Mouse (Mus musculus): Measurements from ENCODE around the gene Stk11ip. TPM values are rescaled to one million over a fixed set of nuclear protein-coding genes. Genes with fewer than 3 reads are reported as not detected.

The Stk11ip gene
- total RNA-seq, 2 experiments from 2014 or later, result 14.2 to 15.2 TPM

DNA sequence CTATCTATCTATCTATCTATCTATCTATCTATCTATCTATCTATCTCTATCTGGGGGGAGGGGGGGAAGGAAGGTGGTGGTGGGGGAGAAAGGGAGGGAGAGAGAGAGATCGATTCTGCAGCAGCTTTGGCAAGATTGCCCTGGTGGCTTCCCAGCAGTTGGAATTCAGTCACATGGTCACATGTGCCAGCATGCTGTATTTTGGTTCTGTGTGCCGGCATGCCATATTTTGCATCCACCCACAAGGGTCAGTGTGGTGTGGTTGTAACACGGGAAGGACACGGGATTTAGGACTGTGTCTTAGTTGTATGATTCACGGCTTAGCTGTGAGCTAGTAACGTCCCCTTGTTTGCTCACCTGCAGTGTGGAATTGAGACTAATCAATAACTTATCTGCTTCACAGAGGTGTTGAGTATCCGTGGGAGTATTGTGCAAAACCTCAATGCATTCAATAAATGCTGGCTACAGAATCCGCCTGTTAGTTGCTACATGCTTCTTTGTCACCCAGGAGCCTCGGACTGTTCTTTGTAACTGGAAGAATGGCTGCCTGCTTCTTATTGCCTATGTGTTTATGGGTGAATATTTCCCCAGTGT lies 17.4 kb downstream of the Stk11ip start:
- no peak for DNase-seq (ENCODE audit: low spot score in 2 of 2)

DNA sequence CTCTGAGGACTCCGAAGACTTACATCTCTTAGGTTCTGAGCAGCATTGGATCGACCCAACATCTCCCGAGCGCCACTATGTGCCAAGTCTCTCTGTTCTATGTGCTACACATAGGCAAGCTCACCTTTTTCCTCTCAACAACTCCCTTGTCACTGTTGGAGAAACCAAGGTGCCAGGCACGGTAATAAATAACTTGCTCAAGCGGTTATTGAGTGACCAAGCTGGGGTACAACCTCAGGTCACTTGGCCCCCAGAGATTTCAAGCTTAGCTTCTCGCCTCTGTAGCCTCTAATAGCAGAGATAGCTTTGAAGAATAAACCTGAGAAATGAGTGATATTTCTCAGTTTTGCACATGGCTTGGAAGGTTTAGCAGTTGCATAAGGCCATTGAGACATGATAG lies 20.2 kb downstream of the Stk11ip start:
- no peak for DNase-seq (ENCODE audit: low spot score in 2 of 2)

DNA sequence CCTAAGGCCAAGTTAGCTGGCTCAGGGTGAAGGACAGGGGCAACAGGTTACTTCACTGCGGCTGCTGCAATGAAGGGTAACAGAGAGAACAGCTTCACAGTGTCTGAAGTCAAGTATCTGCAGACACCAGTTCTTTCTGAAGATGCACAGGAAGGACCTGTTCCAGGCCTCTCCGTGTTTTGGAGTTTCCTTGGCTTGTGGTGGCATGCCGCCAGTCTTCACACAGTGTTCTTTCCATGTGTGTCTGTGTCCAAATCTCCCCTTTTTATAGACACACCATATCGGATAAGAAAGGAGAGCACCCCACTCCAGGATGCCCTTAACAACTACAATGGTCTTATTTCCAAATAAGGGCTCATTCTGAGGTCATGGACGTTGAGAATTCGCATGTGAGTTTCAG lies 23.0 kb downstream of the Stk11ip start:
- no peak for DNase-seq (ENCODE audit: low spot score in 2 of 2)

DNA sequence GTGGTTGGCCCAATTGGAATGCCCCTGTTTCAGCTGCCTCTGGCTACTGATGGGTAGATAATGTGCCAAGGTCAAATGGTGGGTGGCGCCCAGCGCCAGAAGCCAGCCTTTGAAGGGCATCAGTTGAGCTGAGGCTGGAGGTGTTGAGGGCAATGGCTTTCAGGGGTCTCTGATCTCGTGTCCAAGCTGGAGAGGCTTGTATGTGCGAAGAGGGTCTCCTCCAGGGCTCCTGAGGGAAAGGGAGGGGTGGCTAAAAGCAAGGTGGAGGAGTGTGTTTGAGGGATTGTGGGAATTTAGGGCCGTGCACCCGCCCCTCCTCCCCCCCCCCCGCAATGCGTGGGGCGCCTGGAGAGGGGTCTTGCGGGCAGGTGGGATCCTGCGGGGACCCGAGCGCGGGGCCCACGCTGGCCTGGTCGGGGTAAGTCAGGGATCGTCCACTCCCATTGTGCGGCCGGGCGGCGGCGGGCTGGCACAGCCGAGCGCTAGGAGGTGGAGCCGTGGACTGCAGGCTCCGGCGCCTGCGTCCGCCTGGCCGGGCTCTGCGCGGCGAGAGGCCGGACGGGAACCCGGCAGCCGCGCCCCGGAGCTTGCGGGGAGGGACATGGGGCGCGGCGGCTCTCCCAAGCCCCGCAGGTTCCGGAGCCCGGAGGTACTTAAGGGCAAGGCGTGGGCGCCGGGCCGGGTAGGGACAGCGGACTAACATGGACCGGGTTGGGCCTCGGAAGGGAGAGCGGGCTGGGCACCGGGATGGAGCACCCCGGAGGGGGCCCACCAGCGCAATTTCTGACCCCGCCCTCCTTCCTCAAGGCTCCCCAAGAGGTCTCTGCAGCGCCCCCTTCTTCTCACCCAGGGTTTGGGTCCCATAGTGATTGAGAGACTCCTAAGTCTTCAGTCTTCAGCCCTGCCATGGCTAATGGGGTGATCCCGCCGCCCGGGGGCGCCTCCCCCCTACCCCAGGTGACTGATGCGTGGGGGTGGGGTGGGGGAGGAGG lies 24.9 kb downstream of the Stk11ip start, which contains the start of gene Slc4a3:
Slc4a3 (plus strand) TSS at position 302 of the 992 bp plus-strand sequence.
- DNase-seq (ENCODE audit: low spot score in 2 of 2), result peak; percentile 53 to 68

DNA sequence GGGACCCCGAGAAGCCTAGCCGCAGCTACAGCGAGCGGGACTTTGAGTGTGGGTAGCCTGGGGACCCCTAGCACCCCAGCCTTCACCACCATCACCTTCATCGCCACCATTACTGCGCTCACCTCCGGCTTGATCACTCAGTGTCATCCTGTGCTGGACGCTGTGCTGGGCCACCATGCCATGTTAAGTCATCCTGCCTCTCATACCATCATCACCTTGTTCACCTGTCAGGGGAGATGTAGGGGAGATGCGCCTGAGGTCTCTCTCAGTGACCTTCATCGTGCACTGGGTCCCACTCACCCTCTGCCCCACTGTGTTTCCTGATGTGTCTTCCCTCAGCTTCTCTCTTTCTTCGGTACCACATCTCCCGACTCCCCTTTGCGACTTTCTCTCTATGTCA lies 26.0 kb downstream of the Stk11ip start:
- DNase-seq (ENCODE audit: low spot score in 2 of 2), result no peak

GRCm38 (mm10) chr1:75548083-75548482 lies 26.8 kb downstream of the Stk11ip start:
- DNase-seq (ENCODE audit: low spot score in 2 of 2), result no peak

DNA sequence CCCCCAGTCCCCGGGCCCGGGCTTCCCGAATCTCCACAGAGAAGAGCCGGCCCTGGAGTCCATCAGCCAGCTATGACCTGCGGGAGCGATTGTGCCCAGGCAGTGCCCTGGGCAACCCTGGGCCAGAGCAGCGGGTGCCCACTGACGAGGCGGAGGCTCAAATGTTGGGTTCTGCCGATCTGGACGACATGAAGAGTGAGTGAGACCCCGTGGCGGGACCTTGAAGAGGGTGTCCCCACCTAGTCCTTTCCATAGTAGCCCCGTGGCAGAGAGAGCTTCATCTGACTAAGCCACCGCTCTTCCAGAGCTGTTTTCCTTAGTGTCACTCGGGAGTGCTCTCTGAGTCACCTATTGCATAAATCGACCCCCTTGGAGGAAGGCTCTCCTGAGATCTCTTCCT lies 27.5 kb downstream of the Stk11ip start:
- DNase-seq (ENCODE audit: low spot score in 2 of 2), result no peak

- no peak for DNase-seq (ENCODE audit: low spot score in 2 of 2)
Observed at GRCm38 (mm10) chr1:75549289-75550279, 28.3 kb downstream of the Stk11ip start.

- no peak for DNase-seq (ENCODE audit: low spot score in 2 of 2)
Observed at GRCm38 (mm10) chr1:75550586-75550985, 29.3 kb downstream of the Stk11ip start.

DNA sequence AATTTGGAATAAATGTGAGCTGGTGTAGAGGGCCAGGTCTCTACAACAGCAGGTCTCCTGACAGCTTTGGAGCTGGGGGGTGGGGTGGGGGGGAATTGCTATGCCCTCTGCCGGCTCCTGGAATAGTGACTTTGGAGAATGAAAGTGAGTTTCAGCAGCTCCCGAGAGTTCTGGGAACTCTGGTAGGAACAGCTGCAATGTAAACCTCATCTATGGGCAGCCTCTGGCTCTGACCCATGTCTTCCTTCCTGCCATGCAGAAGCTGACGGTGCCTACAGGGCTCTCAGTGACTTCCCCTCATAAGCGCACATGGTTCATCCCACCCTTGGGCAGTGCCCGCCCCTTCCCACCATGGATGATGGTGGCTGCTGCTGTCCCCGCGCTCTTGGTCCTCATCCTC lies 34.4 kb downstream of the Stk11ip start:
- no peak for DNase-seq (ENCODE audit: low spot score in 2 of 2)

DNA sequence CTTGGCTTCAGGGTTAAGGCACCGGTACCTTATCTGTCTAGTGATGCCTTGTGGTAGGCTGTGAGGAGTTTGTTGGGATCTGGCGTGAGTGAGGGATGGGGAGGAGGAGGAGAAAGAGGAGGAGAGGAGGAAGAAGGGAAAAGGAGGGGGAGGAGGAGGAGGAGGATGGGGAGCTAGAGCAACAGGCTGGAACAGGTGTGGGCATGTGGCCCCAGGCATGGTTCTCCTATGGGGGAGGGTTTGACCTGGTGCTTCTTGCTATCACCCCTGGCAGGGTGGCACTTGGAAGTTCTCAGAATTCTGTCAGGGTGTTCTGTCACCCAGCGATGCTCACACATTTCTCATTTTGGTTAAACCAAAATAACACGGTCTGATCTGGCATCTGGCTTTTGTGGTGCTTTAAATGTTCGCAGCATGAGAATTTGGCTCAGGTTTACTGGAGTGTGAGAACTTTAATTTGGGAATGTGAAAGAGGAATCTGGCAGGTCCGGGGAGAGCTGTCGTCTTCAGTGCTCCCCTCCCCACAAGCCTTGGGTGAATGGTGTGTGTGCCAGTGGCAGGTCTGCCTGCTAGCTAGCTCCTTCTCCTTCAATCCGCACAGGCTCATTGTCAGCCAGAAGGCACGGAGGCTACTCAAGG lies 34.9 kb downstream of the Stk11ip start:
- DNase-seq (ENCODE audit: low spot score in 2 of 2), result no peak

GRCm38 (mm10) chr1:75557041-75557440 lies 35.7 kb downstream of the Stk11ip start:
- DNase-seq (ENCODE audit: low spot score in 2 of 2), result no peak

- no peak for DNase-seq (ENCODE audit: low spot score in 2 of 2)
Observed at GRCm38 (mm10) chr1:75558388-75559178, 37.3 kb downstream of the Stk11ip start.

- peak; percentile 87 to 92 for DNase-seq (ENCODE audit: low spot score in 2 of 2)
Observed at GRCm38 (mm10) chr1:75559212-75559925, 38.0 kb downstream of the Stk11ip start.

- DNase-seq (ENCODE audit: low spot score in 2 of 2), result no peak
Observed at GRCm38 (mm10) chr1:75560206-75560913, 39.0 kb downstream of the Stk11ip start.

GRCm38 (mm10) chr1:75561221-75561897 lies 40.0 kb downstream of the Stk11ip start:
- no peak for DNase-seq (ENCODE audit: low spot score in 2 of 2)

- no peak for DNase-seq (ENCODE audit: low spot score in 2 of 2)
Observed at GRCm38 (mm10) chr1:75561898-75562238, 40.5 kb downstream of the Stk11ip start.

GRCm38 (mm10) chr1:75564102-75564501 lies 42.8 kb downstream of the Stk11ip start:
- DNase-seq (ENCODE audit: low spot score in 2 of 2), result no peak

Measured in gastrocnemius, postnatal 4 days (tissue).